Mouse (Mus musculus) cerebellum, adult 18-20 months (tissue): Measurements from ENCODE around the gene Slc2a3.
"Not testable (repeated sequence)": the region's sequence is repeated elsewhere in the genome, so short reads cannot be mapped to it uniquely, and the experiment has no call there.

ENCODE experiments used
- DNase-seq, 2 experiments: peaks; one replicate each; pipeline ENCODE4 v3.0.0; 2021

Slc2a3 gene

GRCm38 (mm10) chr6:122703706-122704105 is 97.7 kb downstream of the Slc2a3 start:
- no peak for DNase-seq

DNA sequence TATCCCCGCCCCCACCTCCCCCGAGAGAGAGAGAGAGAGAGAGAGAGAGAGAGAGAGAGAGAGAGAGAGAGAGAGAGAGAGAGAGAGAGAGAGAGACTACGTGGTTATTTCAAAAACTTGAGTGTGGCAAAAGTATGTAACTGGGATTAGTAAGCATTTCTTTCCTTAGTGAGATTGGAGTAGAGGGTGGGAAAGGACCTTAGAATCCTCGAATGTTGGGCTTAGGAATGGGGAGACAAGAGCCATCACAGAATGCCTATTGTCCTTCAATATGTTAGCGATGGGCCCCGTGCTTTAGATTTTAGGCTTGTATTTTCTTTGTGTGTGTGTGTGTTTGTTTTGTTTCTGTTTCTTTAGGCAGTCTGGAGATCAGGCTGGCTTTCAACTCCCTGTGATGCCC is 98.2 kb downstream of the Slc2a3 start:
- DNase-seq: no peak

- no peak for DNase-seq
These were observed 98.8 kb downstream of the Slc2a3 start for GRCm38 (mm10) chr6:122702480-122703124.

- no peak for DNase-seq
These were observed 99.6 kb downstream of the Slc2a3 start for GRCm38 (mm10) chr6:122701816-122702215.

- DNase-seq: not testable (repeated sequence)
These were observed 101.8 kb downstream of the Slc2a3 start for GRCm38 (mm10) chr6:122699628-122700027.

GRCm38 (mm10) chr6:122695398-122695797 is 106.0 kb downstream of the Slc2a3 start:
- DNase-seq: no peak

DNA sequence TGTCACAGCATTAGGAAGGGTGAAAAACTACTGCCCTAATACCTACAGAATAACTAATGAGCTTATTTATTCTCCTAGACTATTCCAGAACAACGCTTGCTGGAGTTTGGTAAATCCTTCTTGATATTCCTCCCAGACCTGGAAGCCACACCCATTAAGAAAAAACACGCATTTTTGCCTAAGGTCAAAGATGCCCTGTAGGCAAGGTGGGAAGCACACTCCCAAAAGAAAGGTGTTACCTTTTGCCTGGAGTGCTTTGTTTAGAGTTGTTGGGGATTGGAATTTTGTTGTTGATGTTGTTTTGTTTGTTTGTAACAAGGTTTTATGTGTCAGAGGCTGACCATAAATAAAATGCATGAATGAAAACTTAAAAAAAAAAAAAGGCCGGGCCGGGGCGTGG is 111.4 kb downstream of the Slc2a3 start:
- DNase-seq: no peak

- no peak for DNase-seq
These were observed 111.9 kb downstream of the Slc2a3 start for GRCm38 (mm10) chr6:122689411-122690055.

GRCm38 (mm10) chr6:122686709-122687108 is 114.7 kb downstream of the Slc2a3 start:
- DNase-seq: no peak

DNA sequence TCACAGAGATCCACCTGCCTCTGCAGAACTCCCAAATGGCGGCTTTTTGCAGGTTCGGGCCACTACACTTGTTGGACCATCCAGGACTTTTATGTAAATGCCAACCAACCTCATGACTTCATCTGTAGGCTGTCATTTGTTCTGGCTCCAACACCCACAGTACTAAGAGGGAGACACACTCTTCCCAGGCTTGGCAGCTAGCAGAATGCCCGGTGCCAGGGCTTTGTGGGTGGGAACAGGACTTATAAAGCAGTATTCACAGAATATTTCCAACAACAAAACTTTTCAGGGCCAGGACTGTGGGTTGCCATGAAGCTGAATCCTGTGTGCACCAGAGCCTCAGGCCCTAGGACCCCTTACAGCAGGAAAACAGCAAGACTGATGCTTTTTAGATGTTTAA is 118.8 kb downstream of the Slc2a3 start:
- no peak for DNase-seq
